Mouse (Mus musculus) cerebellum, adult 8-10 months (tissue): ENCODE measurements at regions not wholly inside any gene's neighbourhood (a gene's known extent, or its start where the extent isn't known, plus 50 kb on each side); places are given as distances from the start of the nearest gene placed in this dataset.
A peak's percentile ranks its signal among the peaks of the same experiment; 100 is the strongest.

Source experiments
- DNase-seq: peaks from one replicate; pipeline ENCODE4 v3.0.0; 2022

- no peak for DNase-seq
These were observed 293.6 kb downstream of the Slc4a3 start for GRCm38 (mm10) chr1:75839551-75840223.

- DNase-seq = no peak
These were observed 296.3 kb downstream of the Slc4a3 start for GRCm38 (mm10) chr1:75842396-75842795.

GRCm38 (mm10) chr1:75843326-75843725 lies 297.3 kb downstream of the Slc4a3 start:
- DNase-seq = peak; percentile 22

GRCm38 (mm10) chr1:75844123-75844522 lies 298.1 kb downstream of the Slc4a3 start:
- no peak for DNase-seq

GRCm38 (mm10) chr1:75844529-75844928 lies 298.5 kb downstream of the Slc4a3 start:
- no peak for DNase-seq

- no peak for DNase-seq
These were observed 298.9 kb downstream of the Slc4a3 start for GRCm38 (mm10) chr1:75844981-75845380.

GRCm38 (mm10) chr1:75845771-75846535 lies 299.9 kb downstream of the Slc4a3 start:
- DNase-seq = no peak

GRCm38 (mm10) chr1:75847681-75848080 lies 301.6 kb downstream of the Slc4a3 start:
- peak; percentile 23 for DNase-seq

- DNase-seq = no peak
These were observed 302.4 kb downstream of the Slc4a3 start for GRCm38 (mm10) chr1:75848436-75848835.

- DNase-seq = no peak
These were observed 304.1 kb downstream of the Slc4a3 start for GRCm38 (mm10) chr1:75850131-75850530.

- no peak for DNase-seq
These were observed 312.6 kb downstream of the Slc4a3 start for GRCm38 (mm10) chr1:75858551-75859255.

GRCm38 (mm10) chr1:75862757-75863156 lies 316.7 kb downstream of the Slc4a3 start:
- DNase-seq = no peak

GRCm38 (mm10) chr1:75866556-75866955 lies 320.5 kb downstream of the Slc4a3 start:
- DNase-seq = no peak

- no peak for DNase-seq
These were observed 323.3 kb downstream of the Slc4a3 start for GRCm38 (mm10) chr1:75869414-75869813.

- no peak for DNase-seq
These were observed 323.8 kb downstream of the Slc4a3 start for GRCm38 (mm10) chr1:75869846-75870245.

- no peak for DNase-seq
These were observed 327.8 kb downstream of the Slc4a3 start for GRCm38 (mm10) chr1:75873911-75874310.

- DNase-seq = peak; percentile 23
These were observed 331.1 kb downstream of the Slc4a3 start for GRCm38 (mm10) chr1:75877209-75877608.

GRCm38 (mm10) chr1:75885632-75886031 lies 339.6 kb downstream of the Slc4a3 start:
- no peak for DNase-seq

- no peak for DNase-seq
These were observed 342.6 kb downstream of the Slc4a3 start for GRCm38 (mm10) chr1:75888499-75889208.

GRCm38 (mm10) chr1:75889847-75890591 lies 344.0 kb downstream of the Slc4a3 start:
- no peak for DNase-seq

GRCm38 (mm10) chr1:75890636-75891276 lies 344.7 kb downstream of the Slc4a3 start:
- no peak for DNase-seq

GRCm38 (mm10) chr1:75895550-75895949 lies 349.5 kb downstream of the Slc4a3 start:
- no peak for DNase-seq
